Mouse (Mus musculus) CH12.LX (cell line): ENCODE measurements at regions not wholly inside any gene's neighbourhood (a gene's known extent, or its start where the extent isn't known, plus 50 kb on each side); places are given as distances from the start of the nearest gene placed in this dataset.

Experiments used
- DNase-seq: peaks from one replicate; pipeline ENCODE4 v3.0.0-alpha.2; 2013; ENCODE audit errors: extremely low read depth
- H3K27ac ChIP-seq: 2 replicates; pipeline ENCODE4 v1.5.1; 2012; ENCODE audit warnings: low read depth, mild to moderate bottlenecking, control low read depth, moderate library complexity; ENCODE audit not compliant: insufficient read depth
- H3K27me3 ChIP-seq: replicated peaks from 2 replicates; pipeline ENCODE3; 2012; ENCODE audit warnings: inconsistent platforms
- H3K36me3 ChIP-seq, 2 experiments: replicated peaks in 1 of 2; 2 replicates each; pipeline versions ENCODE3 to v1.6.1; 2012; ENCODE audit warnings: inconsistent platforms in 1 of 2, low read length in 1 of 2, mild to moderate bottlenecking in 1 of 2, mixed read lengths in 1 of 2, moderate library complexity in 1 of 2; ENCODE audit not compliant: control insufficient read depth in 1 of 2, insufficient read depth in 1 of 2
- H3K4me1 ChIP-seq, 2 experiments: 2 replicates each; pipeline ENCODE4 v1.6.1; 2012; ENCODE audit warnings: inconsistent platforms in 1 of 2, moderate library complexity in 1 of 2; ENCODE audit not compliant: insufficient read depth in 2 of 2, control insufficient read depth in 1 of 2
- H3K4me2 ChIP-seq: 2 replicates; pipeline ENCODE4 v1.6.1; 2012; ENCODE audit warnings: low read depth, mild to moderate bottlenecking, control low read depth; ENCODE audit not compliant: poor library complexity, insufficient read depth, severe bottlenecking
- H3K4me3 ChIP-seq, 3 experiments: fragments of 150-350 bp in 1 of 3; sonication (generic) in 1 of 3; replicated peaks in 1 of 3; 2 replicates each; pipeline versions ENCODE3 to v1.5.1; 2011 to 2012; ENCODE audit warnings: low read depth in 2 of 3, low read length in 2 of 3, mild to moderate bottlenecking in 2 of 3, moderate library complexity in 2 of 3, control low read depth in 1 of 3, improper control_type of control experiment in 1 of 3, inconsistent platforms in 1 of 3, mixed read lengths in 1 of 3; ENCODE audit not compliant: poor library complexity in 1 of 3
- H3K79me2 ChIP-seq: replicated peaks from 2 replicates; pipeline ENCODE4 v1.6.1; 2012; ENCODE audit warnings: mild to moderate bottlenecking, moderate library complexity; ENCODE audit not compliant: control insufficient read depth, poor library complexity, insufficient read depth, severe bottlenecking; ENCODE audit errors: extremely low read depth
- H3K9ac ChIP-seq: 2 replicates; pipeline ENCODE4 v1.6.1; 2012; ENCODE audit warnings: low read depth, mild to moderate bottlenecking, control low read depth, moderate library complexity; ENCODE audit not compliant: insufficient read depth
- H3K9me3 ChIP-seq: replicated peaks from 2 replicates; pipeline ENCODE3; 2012; ENCODE audit warnings: low read length, inconsistent platforms, mixed read lengths
- BHLHE40 ChIP-seq: IDR thresholded peaks from 2 replicates; pipeline ENCODE4 v1.6.1; 2011; ENCODE audit warnings: mild to moderate bottlenecking, low read depth, low read length, improper control_type of control experiment
- CHD1 ChIP-seq: IDR thresholded peaks from 2 replicates; pipeline ENCODE4 v1.6.1; 2012; ENCODE audit warnings: low read depth, low read length, improper control_type of control experiment, inconsistent platforms
- CHD2 ChIP-seq: IDR thresholded peaks from 2 replicates; pipeline ENCODE4 v1.6.1; 2011; ENCODE audit warnings: low read length, improper control_type of control experiment
- ELF1 ChIP-seq: IDR thresholded peaks from 2 replicates; pipeline ENCODE4 v1.6.1; 2014; ENCODE audit warnings: low read depth, mild to moderate bottlenecking, inconsistent platforms, low read length, improper control_type of control experiment
- EP300 ChIP-seq: IDR thresholded peaks from 2 replicates; pipeline ENCODE4 v1.6.1; 2011; ENCODE audit warnings: low read length, improper control_type of control experiment
- ETS1 ChIP-seq: conservative IDR thresholded peaks from 2 replicates; pipeline ENCODE4 v1.6.1; 2012; ENCODE audit warnings: low read depth, mild to moderate bottlenecking, inconsistent platforms, low read length, improper control_type of control experiment, moderate library complexity
- HCFC1 ChIP-seq: IDR thresholded peaks from 2 replicates; pipeline ENCODE4 v1.6.1; 2012; ENCODE audit warnings: low read depth, mild to moderate bottlenecking, inconsistent platforms, low read length, improper control_type of control experiment
- IRF4 ChIP-seq: IDR thresholded peaks from 2 replicates; pipeline ENCODE4 v1.6.1; 2014; ENCODE audit warnings: low read depth, mild to moderate bottlenecking, inconsistent platforms, low read length, improper control_type of control experiment
- JUN ChIP-seq: IDR thresholded peaks from 2 replicates; pipeline ENCODE4 v1.6.1; 2011; ENCODE audit warnings: low read depth, mild to moderate bottlenecking, low read length, improper control_type of control experiment, moderate library complexity; ENCODE audit not compliant: insufficient read depth
- JUND ChIP-seq: conservative IDR thresholded peaks from 2 replicates; pipeline ENCODE4 v1.6.1; 2011; ENCODE audit warnings: low read depth, low read length, improper control_type of control experiment
- KAT2A ChIP-seq: IDR thresholded peaks from 2 replicates; pipeline ENCODE4 v1.6.1; 2012; ENCODE audit warnings: low read length, improper control_type of control experiment, inconsistent platforms; ENCODE audit not compliant: insufficient replicate concordance
- MAX ChIP-seq: IDR thresholded peaks from 2 replicates; pipeline ENCODE4 v1.6.1; 2011; ENCODE audit warnings: low read length, improper control_type of control experiment
- MEF2A ChIP-seq: IDR thresholded peaks from 2 replicates; pipeline ENCODE4 v1.6.1; 2014; ENCODE audit warnings: low read depth, mild to moderate bottlenecking, inconsistent platforms, low read length, improper control_type of control experiment, borderline replicate concordance
- MXI1 ChIP-seq: IDR thresholded peaks from 2 replicates; pipeline ENCODE4 v1.6.1; 2011; ENCODE audit warnings: mild to moderate bottlenecking, low read depth, low read length, improper control_type of control experiment
- NELFE ChIP-seq: IDR thresholded peaks from 2 replicates; pipeline ENCODE4 v1.6.1; 2011; ENCODE audit warnings: low read depth, low read length, improper control_type of control experiment
- PAX5 ChIP-seq: IDR thresholded peaks from 2 replicates; pipeline ENCODE4 v1.6.1; 2012; ENCODE audit warnings: low read length, inconsistent platforms, mixed read lengths
- RAD21 ChIP-seq: IDR thresholded peaks from 2 replicates; pipeline ENCODE4 v1.6.1; 2011; ENCODE audit warnings: low read depth, mild to moderate bottlenecking, low read length, improper control_type of control experiment, moderate library complexity
- RCOR1 ChIP-seq: conservative IDR thresholded peaks from 2 replicates; pipeline ENCODE4 v1.6.1; 2012; ENCODE audit warnings: low read depth, mild to moderate bottlenecking, inconsistent platforms, low read length, improper control_type of control experiment
- TCF12 ChIP-seq: IDR thresholded peaks from 2 replicates; pipeline ENCODE4 v1.6.1; 2014; ENCODE audit warnings: low read depth, mild to moderate bottlenecking, inconsistent platforms, low read length, improper control_type of control experiment
- UBTF ChIP-seq: IDR thresholded peaks from 2 replicates; pipeline ENCODE4 v1.6.1; 2012; ENCODE audit warnings: low read depth, mild to moderate bottlenecking, inconsistent platforms, low read length, improper control_type of control experiment, moderate library complexity
- USF2 ChIP-seq: conservative IDR thresholded peaks from 2 replicates; pipeline ENCODE4 v1.6.1; 2011; ENCODE audit warnings: low read depth, low read length, improper control_type of control experiment
- ZC3H11A ChIP-seq: IDR thresholded peaks from 2 replicates; pipeline ENCODE4 v1.6.1; 2012; ENCODE audit warnings: low read depth, mild to moderate bottlenecking, inconsistent platforms, low read length, improper control_type of control experiment
- ZMIZ1 ChIP-seq: IDR thresholded peaks from 2 replicates; pipeline ENCODE4 v1.6.1; 2012; ENCODE audit warnings: low read depth, mild to moderate bottlenecking, inconsistent platforms, low read length, improper control_type of control experiment
- dilution Hi-C: fragments of 300-500 bp; cut with MboI; formaldehyde crosslinking; loops from 2 replicates; pipeline ENCODE4 v1.14.3; 2020; ENCODE audit warnings: low sequenced_read_pairs; ENCODE audit not compliant: extremely low pct_unique_long_range_greater_than_20kb, extremely low pct_ligation_motif_present
- in situ Hi-C: fragments of 300-500 bp; cut with MboI; formaldehyde crosslinking; loops from 3 replicates; pipeline ENCODE4 v1.14.3; 2019; ENCODE audit warnings: low sequenced_read_pairs, low pct_ligation_motif_present, low pct_unique_long_range_greater_than_20kb, mixed read lengths

DNA sequence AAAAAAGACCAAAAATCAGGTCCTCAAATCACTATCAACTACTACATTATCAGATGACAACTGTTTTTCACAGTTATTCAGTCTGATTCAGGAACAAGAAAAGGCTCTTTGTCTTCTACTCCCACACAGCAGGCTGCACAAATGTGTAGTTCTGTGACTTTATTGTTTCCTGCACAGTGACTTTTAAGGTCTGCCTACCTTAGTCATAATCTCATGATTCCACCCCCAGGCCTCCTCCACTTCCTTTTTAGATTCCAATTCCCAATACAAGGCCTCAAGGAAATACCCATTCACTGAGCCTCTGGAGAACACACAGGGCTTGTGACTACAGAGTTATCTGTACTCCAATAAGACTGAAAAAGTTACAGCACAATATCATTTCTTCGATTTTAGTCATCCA, 1535.4 kb upstream of the Zeb2 start:
- Histone ChIP-seq H3K9me3 (no peaks in the 10 kb centered on the region), H3K79me2 (no peaks in the 10 kb centered on the region), H3K36me3 (no peaks in the 10 kb centered on the region), H3K27me3 (no peaks in the 10 kb centered on the region), H3K4me3 (no peak overlapping the region), H3K4me1 (no peaks in the 10 kb centered on the region), H3K4me2 (no peak overlapping the region), H3K9ac (no peak overlapping the region), H3K27ac (no peak overlapping the region)
- in situ Hi-C loops, result no loop called here
- dilution Hi-C loops, result no loop called here
- TF ChIP-seq USF2 (no peak), CHD1 (no peak), UBTF (no peak), ELF1 (no peak), ETS1 (no peak), HCFC1 (no peak), KAT2A (no peak), PAX5 (no peak), MAX (no peak), ZC3H11A (no peak), TCF12 (no peak), MEF2A (no peak), NELFE (no peak), JUND (no peak)
- no peak for DNase-seq

DNA sequence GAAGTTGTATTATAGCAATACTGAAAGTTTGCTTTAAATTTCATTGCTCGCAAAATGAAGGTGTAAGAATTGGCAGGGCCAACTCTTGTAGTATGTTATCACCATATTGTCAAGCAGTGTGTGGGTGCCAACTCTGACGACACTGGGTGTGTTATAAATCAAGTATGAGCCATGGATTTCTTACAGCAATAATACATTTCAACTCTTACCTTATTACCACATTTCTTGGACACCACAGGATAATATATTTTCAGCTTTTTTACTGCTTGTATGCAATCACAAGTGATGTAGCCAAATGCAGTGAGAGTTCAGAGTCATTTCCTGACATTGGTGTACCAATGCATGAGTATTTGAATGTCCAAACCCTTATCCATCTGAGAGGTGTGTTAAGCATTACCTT, 1529.2 kb upstream of the Zeb2 start:
- Histone ChIP-seq H3K4me3 (no peak overlapping the region), H3K4me1 (no peaks in the 10 kb centered on the region), H3K9ac (no peak overlapping the region), H3K36me3 (no peaks in the 10 kb centered on the region), H3K79me2 (no peaks in the 10 kb centered on the region), H3K9me3 (no peaks in the 10 kb centered on the region), H3K4me2 (no peak overlapping the region), H3K27ac (no peak overlapping the region), H3K27me3 (no peaks in the 10 kb centered on the region)
- TF ChIP-seq JUN (no peak), IRF4 (no peak), HCFC1 (no peak), BHLHE40 (no peak), UBTF (no peak), USF2 (no peak), MEF2A (no peak), RCOR1 (no peak), RAD21 (no peak), ZMIZ1 (no peak), EP300 (no peak), MXI1 (no peak), NELFE (no peak), CHD2 (no peak)
- DNase-seq, result no peak
- in situ Hi-C loops, result no loop called here
- dilution Hi-C loops, result no loop called here
